Mouse (Mus musculus) CH12.LX (cell line): ENCODE results near the gene Gm9507. TPM values are rescaled to one million over a fixed set of nuclear protein-coding genes. Genes with fewer than 3 reads are reported as not detected.

Experiments used
- DNase-seq: peaks from one replicate; pipeline ENCODE4 v3.0.0-alpha.2; 2013; ENCODE audit errors: extremely low read depth
- H3K27ac ChIP-seq: 2 replicates; pipeline ENCODE4 v1.5.1; 2012; ENCODE audit warnings: low read depth, mild to moderate bottlenecking, control low read depth, moderate library complexity; ENCODE audit not compliant: insufficient read depth
- H3K27me3 ChIP-seq: replicated peaks from 2 replicates; pipeline ENCODE3; 2012; ENCODE audit warnings: inconsistent platforms
- H3K36me3 ChIP-seq, 2 experiments: replicated peaks in 1 of 2; 2 replicates each; pipeline versions ENCODE3 to v1.6.1; 2012; ENCODE audit warnings: inconsistent platforms in 1 of 2, low read length in 1 of 2, mild to moderate bottlenecking in 1 of 2, mixed read lengths in 1 of 2, moderate library complexity in 1 of 2; ENCODE audit not compliant: control insufficient read depth in 1 of 2, insufficient read depth in 1 of 2
- H3K4me1 ChIP-seq, 2 experiments: 2 replicates each; pipeline ENCODE4 v1.6.1; 2012; ENCODE audit warnings: inconsistent platforms in 1 of 2, moderate library complexity in 1 of 2; ENCODE audit not compliant: insufficient read depth in 2 of 2, control insufficient read depth in 1 of 2
- H3K4me2 ChIP-seq: 2 replicates; pipeline ENCODE4 v1.6.1; 2012; ENCODE audit warnings: low read depth, mild to moderate bottlenecking, control low read depth; ENCODE audit not compliant: poor library complexity, insufficient read depth, severe bottlenecking
- H3K4me3 ChIP-seq, 3 experiments: fragments of 150-350 bp in 1 of 3; sonication (generic) in 1 of 3; replicated peaks in 1 of 3; 2 replicates each; pipeline versions ENCODE3 to v1.5.1; 2011 to 2012; ENCODE audit warnings: low read depth in 2 of 3, low read length in 2 of 3, mild to moderate bottlenecking in 2 of 3, moderate library complexity in 2 of 3, control low read depth in 1 of 3, improper control_type of control experiment in 1 of 3, inconsistent platforms in 1 of 3, mixed read lengths in 1 of 3; ENCODE audit not compliant: poor library complexity in 1 of 3
- H3K79me2 ChIP-seq: replicated peaks from 2 replicates; pipeline ENCODE4 v1.6.1; 2012; ENCODE audit warnings: mild to moderate bottlenecking, moderate library complexity; ENCODE audit not compliant: control insufficient read depth, poor library complexity, insufficient read depth, severe bottlenecking; ENCODE audit errors: extremely low read depth
- H3K9ac ChIP-seq: 2 replicates; pipeline ENCODE4 v1.6.1; 2012; ENCODE audit warnings: low read depth, mild to moderate bottlenecking, control low read depth, moderate library complexity; ENCODE audit not compliant: insufficient read depth
- H3K9me3 ChIP-seq: replicated peaks from 2 replicates; pipeline ENCODE3; 2012; ENCODE audit warnings: low read length, inconsistent platforms, mixed read lengths
- CHD1 ChIP-seq: IDR thresholded peaks from 2 replicates; pipeline ENCODE4 v1.6.1; 2012; ENCODE audit warnings: low read depth, low read length, improper control_type of control experiment, inconsistent platforms
- CHD2 ChIP-seq: IDR thresholded peaks from 2 replicates; pipeline ENCODE4 v1.6.1; 2011; ENCODE audit warnings: low read length, improper control_type of control experiment
- CTCF ChIP-seq, 2 experiments: IDR thresholded peaks in 1 of 2; conservative IDR thresholded peaks in 1 of 2; 2 replicates each; pipeline ENCODE4 v1.5.1; 2011 to 2012; ENCODE audit warnings: low read depth in 2 of 2, low read length in 2 of 2, improper control_type of control experiment in 1 of 2, inconsistent platforms in 1 of 2, mild to moderate bottlenecking in 1 of 2, moderate library complexity in 1 of 2
- E2F4 ChIP-seq: IDR thresholded peaks from 2 replicates; pipeline ENCODE4 v1.6.1; 2011; ENCODE audit warnings: low read depth, low read length, improper control_type of control experiment; ENCODE audit not compliant: insufficient replicate concordance
- ELF1 ChIP-seq: IDR thresholded peaks from 2 replicates; pipeline ENCODE4 v1.6.1; 2014; ENCODE audit warnings: low read depth, mild to moderate bottlenecking, inconsistent platforms, low read length, improper control_type of control experiment
- ETS1 ChIP-seq: conservative IDR thresholded peaks from 2 replicates; pipeline ENCODE4 v1.6.1; 2012; ENCODE audit warnings: low read depth, mild to moderate bottlenecking, inconsistent platforms, low read length, improper control_type of control experiment, moderate library complexity
- GABPA ChIP-seq: IDR thresholded peaks from 2 replicates; pipeline ENCODE4 v1.6.1; 2012; ENCODE audit warnings: low read depth, low read length, improper control_type of control experiment, inconsistent platforms; ENCODE audit not compliant: insufficient replicate concordance
- HCFC1 ChIP-seq: IDR thresholded peaks from 2 replicates; pipeline ENCODE4 v1.6.1; 2012; ENCODE audit warnings: low read depth, mild to moderate bottlenecking, inconsistent platforms, low read length, improper control_type of control experiment
- JUN ChIP-seq: IDR thresholded peaks from 2 replicates; pipeline ENCODE4 v1.6.1; 2011; ENCODE audit warnings: low read depth, mild to moderate bottlenecking, low read length, improper control_type of control experiment, moderate library complexity; ENCODE audit not compliant: insufficient read depth
- JUND ChIP-seq: conservative IDR thresholded peaks from 2 replicates; pipeline ENCODE4 v1.6.1; 2011; ENCODE audit warnings: low read depth, low read length, improper control_type of control experiment
- MAX ChIP-seq: IDR thresholded peaks from 2 replicates; pipeline ENCODE4 v1.6.1; 2011; ENCODE audit warnings: low read length, improper control_type of control experiment
- MEF2A ChIP-seq: IDR thresholded peaks from 2 replicates; pipeline ENCODE4 v1.6.1; 2014; ENCODE audit warnings: low read depth, mild to moderate bottlenecking, inconsistent platforms, low read length, improper control_type of control experiment, borderline replicate concordance
- MXI1 ChIP-seq: IDR thresholded peaks from 2 replicates; pipeline ENCODE4 v1.6.1; 2011; ENCODE audit warnings: mild to moderate bottlenecking, low read depth, low read length, improper control_type of control experiment
- MYC ChIP-seq: IDR thresholded peaks from 2 replicates; pipeline ENCODE4 v1.6.1; 2011; ENCODE audit warnings: low read depth, mild to moderate bottlenecking, improper control_type of control experiment, low read length
- NELFE ChIP-seq: IDR thresholded peaks from 2 replicates; pipeline ENCODE4 v1.6.1; 2011; ENCODE audit warnings: low read depth, low read length, improper control_type of control experiment
- NRF1 ChIP-seq: IDR thresholded peaks from 2 replicates; pipeline ENCODE4 v1.6.1; 2014; ENCODE audit warnings: low read depth, mild to moderate bottlenecking, inconsistent platforms, low read length, improper control_type of control experiment, moderate library complexity
- PAX5 ChIP-seq: IDR thresholded peaks from 2 replicates; pipeline ENCODE4 v1.6.1; 2012; ENCODE audit warnings: low read length, inconsistent platforms, mixed read lengths
- RAD21 ChIP-seq: IDR thresholded peaks from 2 replicates; pipeline ENCODE4 v1.6.1; 2011; ENCODE audit warnings: low read depth, mild to moderate bottlenecking, low read length, improper control_type of control experiment, moderate library complexity
- RCOR1 ChIP-seq: conservative IDR thresholded peaks from 2 replicates; pipeline ENCODE4 v1.6.1; 2012; ENCODE audit warnings: low read depth, mild to moderate bottlenecking, inconsistent platforms, low read length, improper control_type of control experiment
- SIN3A ChIP-seq: IDR thresholded peaks from 2 replicates; pipeline ENCODE4 v1.6.1; 2012; ENCODE audit warnings: low read length, improper control_type of control experiment, inconsistent platforms
- SMC3 ChIP-seq: IDR thresholded peaks from 2 replicates; pipeline ENCODE4 v1.6.1; 2011; ENCODE audit warnings: low read depth, low read length, improper control_type of control experiment
- UBTF ChIP-seq: IDR thresholded peaks from 2 replicates; pipeline ENCODE4 v1.6.1; 2012; ENCODE audit warnings: low read depth, mild to moderate bottlenecking, inconsistent platforms, low read length, improper control_type of control experiment, moderate library complexity
- USF1 ChIP-seq: IDR thresholded peaks from 2 replicates; pipeline ENCODE4 v1.6.1; 2014; ENCODE audit warnings: low read depth, mild to moderate bottlenecking, inconsistent platforms, low read length, improper control_type of control experiment
- USF2 ChIP-seq: conservative IDR thresholded peaks from 2 replicates; pipeline ENCODE4 v1.6.1; 2011; ENCODE audit warnings: low read depth, low read length, improper control_type of control experiment
- ZC3H11A ChIP-seq: IDR thresholded peaks from 2 replicates; pipeline ENCODE4 v1.6.1; 2012; ENCODE audit warnings: low read depth, mild to moderate bottlenecking, inconsistent platforms, low read length, improper control_type of control experiment
- ZKSCAN1 ChIP-seq: IDR thresholded peaks from 2 replicates; pipeline ENCODE4 v1.6.1; 2012; ENCODE audit warnings: low read depth, inconsistent platforms, low read length, improper control_type of control experiment, borderline replicate concordance
- ZMIZ1 ChIP-seq: IDR thresholded peaks from 2 replicates; pipeline ENCODE4 v1.6.1; 2012; ENCODE audit warnings: low read depth, mild to moderate bottlenecking, inconsistent platforms, low read length, improper control_type of control experiment
- ZNF384 ChIP-seq: IDR thresholded peaks from 2 replicates; pipeline ENCODE4 v1.6.1; 2012; ENCODE audit warnings: low read depth, low read length, improper control_type of control experiment, inconsistent platforms
- dilution Hi-C: fragments of 300-500 bp; cut with MboI; formaldehyde crosslinking; loops from 2 replicates; pipeline ENCODE4 v1.14.3; 2020; ENCODE audit warnings: low sequenced_read_pairs; ENCODE audit not compliant: extremely low pct_unique_long_range_greater_than_20kb, extremely low pct_ligation_motif_present
- in situ Hi-C: fragments of 300-500 bp; cut with MboI; formaldehyde crosslinking; loops from 3 replicates; pipeline ENCODE4 v1.14.3; 2019; ENCODE audit warnings: low sequenced_read_pairs, low pct_ligation_motif_present, low pct_unique_long_range_greater_than_20kb, mixed read lengths
- polyA plus RNA-seq: library from polyadenylated mRNA; unstranded; fragments of >175 nt; gene quantifications from 2 replicates; pipeline ENCODE4 v1.2.1, GENCODE M21; 2012; ENCODE audit warnings: low read depth; ENCODE audit not compliant: insufficient read length
- total RNA-seq, 2 experiments: library from RNA; depleted of rRNA; stranded (reverse); fragments of 300-350 nt in 1 of 2; fragments of >200 nt in 1 of 2; gene quantifications; 2 replicates each; pipeline ENCODE4 v1.2.3; 2012 to 2014

Gm9507 gene
- total and polyA plus RNA-seq, 3 experiments = not detected

DNA sequence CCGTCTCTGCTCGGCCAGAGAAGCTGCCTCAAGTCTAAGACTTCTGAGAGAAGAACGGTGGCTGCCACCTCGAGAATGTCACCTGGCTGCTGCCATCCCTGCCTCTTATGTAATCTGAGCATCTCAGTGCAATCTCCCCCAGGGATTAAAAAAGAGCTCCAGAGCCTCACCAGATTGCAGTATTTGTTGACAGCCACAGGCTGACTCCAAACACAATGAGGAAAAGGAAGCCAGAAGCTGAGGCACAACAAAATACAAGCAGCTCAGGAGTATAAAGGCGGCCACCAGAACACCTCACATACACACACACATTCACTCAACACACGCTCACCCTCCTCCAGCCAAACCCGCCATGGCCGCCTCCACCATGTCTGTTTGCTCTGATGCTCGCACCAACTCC is 24.0 kb upstream of the Gm9507 start, which contains the start of gene Krtap10-10:
Gene Krtap10-10, plus strand, starts transcription at position 301 of the 400 bp plus-strand sequence.
- Histone ChIP-seq H3K36me3 (no peaks in the 10 kb centered on the region), H3K4me3 (no peak within 1 kb of the TSS), H3K4me2 (no peak within 1 kb of the TSS), H3K27me3 (peaks cover 78% of the 10 kb centered on the region), H3K9me3 (no peaks in the 10 kb centered on the region), H3K27ac (no peak within 1 kb of the TSS), H3K79me2 (no peaks in the 10 kb centered on the region), H3K4me1 (no peaks in the 10 kb centered on the region), H3K9ac (no peak within 1 kb of the TSS)
- dilution Hi-C loops = no loop called here
- in situ Hi-C loops = no loop called here
- TF ChIP-seq MXI1 (no peak), RAD21 (no peak), ZMIZ1 (no peak), MYC (no peak), ELF1 (no peak), CHD2 (no peak), HCFC1 (no peak), ZC3H11A (no peak), SMC3 (no peak), UBTF (no peak), CHD1 (no peak), USF2 (no peak), PAX5 (no peak), USF1 (no peak), ZKSCAN1 (no peak), NELFE (no peak), NRF1 (no peak), SIN3A (no peak), ZNF384 (no peak)
- DNase-seq = no peak

DNA sequence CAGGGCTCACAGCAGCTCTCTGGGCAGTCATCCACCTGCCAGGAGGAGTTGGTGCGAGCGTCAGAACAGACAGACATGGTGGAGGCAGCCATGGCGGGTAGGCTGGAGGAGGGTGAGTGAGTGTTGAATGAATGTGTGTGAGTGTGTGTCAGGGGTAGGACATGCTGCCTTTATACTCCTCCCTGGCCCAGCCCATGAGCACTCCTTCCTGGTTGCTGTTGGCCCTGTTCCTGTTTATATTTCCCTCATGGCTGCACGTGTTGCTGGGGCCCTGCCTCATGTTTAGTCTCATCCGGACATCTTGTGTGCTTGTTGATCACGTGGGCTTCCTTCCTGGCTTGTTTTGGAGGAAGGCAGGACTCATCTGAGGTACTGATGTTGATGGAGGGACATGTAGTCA is 15.3 kb upstream of the Gm9507 start, which contains the start of gene Krtap10-4:
Gene Krtap10-4, minus strand, starts transcription at position 145 of the 400 bp plus-strand sequence.
- dilution Hi-C loops = no loop called here
- no peak for DNase-seq
- H3K4me3 ChIP-seq = no peak within 1 kb of the TSS
- in situ Hi-C loops = no loop called here
- H3K36me3 ChIP-seq = no peaks in the 10 kb centered on the region
- H3K4me1 ChIP-seq = no peaks in the 10 kb centered on the region
- peaks cover 9% of the 10 kb centered on the region for H3K9me3 ChIP-seq
- no peak within 1 kb of the TSS for H3K27ac ChIP-seq
- H3K27me3 ChIP-seq = peaks cover 65% of the 10 kb centered on the region
- no peak within 1 kb of the TSS for H3K9ac ChIP-seq
- no peaks in the 10 kb centered on the region for H3K79me2 ChIP-seq
- TF ChIP-seq CTCF (conservative IDR thresholded peaks at IDR 0.05 in 1 of 2, IDR thresholded peaks at IDR 0.05 in 1 of 2; ENCODE audit: low read depth in 2 of 2, low read length in 2 of 2) (no peak), RCOR1 (no peak), UBTF (no peak), E2F4 (no peak), MYC (no peak), CHD2 (no peak), NELFE (no peak), MXI1 (no peak), ZNF384 (no peak), HCFC1 (no peak), MAX (no peak), ZMIZ1 (no peak), MEF2A (no peak), JUN (no peak), GABPA (no peak), ETS1 (no peak), JUND (no peak), SIN3A (no peak), NRF1 (no peak)
- H3K4me2 ChIP-seq = no peak within 1 kb of the TSS
